Mouse (Mus musculus): ENCODE results near the gene Hcn1.

GRCm38 (mm10) chr13:117931746-117932145, 329.6 kb downstream of the Hcn1 start:
- TF ChIP-seq GATA1 (IDR thresholded peaks at IDR 0.05; ENCODE audit: borderline replicate concordance, low read length) = no peak
- no peak for TF ChIP-seq FLI1 (IDR thresholded peaks at IDR 0.05; ENCODE audit: low read length)
